Mouse (Mus musculus): Measurements from ENCODE around the gene Map1b. TPM values are rescaled to one million over a fixed set of nuclear protein-coding genes. Genes with fewer than 3 reads are reported as not detected.

The Map1b gene
- polyA plus RNA-seq, 1 experiment from 2014 or later = 55.1 TPM

GRCm38 (mm10) chr13:99442434-99443249 lies 73.7 kb downstream of the Map1b start:
- no peak overlapping the region for H3K4me2 ChIP-seq (replicated peaks; ENCODE audit: low read depth, low read length)
- peaks cover 10% of the 10 kb centered on the region for H3K4me1 ChIP-seq (ENCODE audit: control insufficient read depth, insufficient read depth, low read length)
- no peak overlapping the region for H3K9ac ChIP-seq (ENCODE audit: low read depth, low read length)
- peaks cover 4% of the 10 kb centered on the region; the same call in 1 of the 2 replicates for H3K36me3 ChIP-seq (ENCODE audit: control insufficient read depth, insufficient read depth, low read length)
- 85% methylated on average over 12 of the region's 12 CpGs for WGBS
- no peak overlapping the region for H3K4me3 ChIP-seq (ENCODE audit: low read length)
- no peak for ATAC-seq (ENCODE audit: low FRiP score, low TSS enrichment)
- no peaks in the 10 kb centered on the region for H3K27me3 ChIP-seq (ENCODE audit: control insufficient read depth, insufficient read depth, low read length)
- H3K9me3 ChIP-seq (ENCODE audit: control insufficient read depth, low read length) = no peaks in the 10 kb centered on the region
- H3K27ac ChIP-seq (ENCODE audit: low read depth, low read length) = no peak overlapping the region

- no peak for ATAC-seq (ENCODE audit: low FRiP score, low TSS enrichment)
- no peak overlapping the region for H3K4me3 ChIP-seq (ENCODE audit: low read length)
- 56% methylated on average over 18 of the region's 18 CpGs for WGBS
- no peak overlapping the region for H3K27ac ChIP-seq (ENCODE audit: low read depth, low read length)
- no peaks in the 10 kb centered on the region for H3K27me3 ChIP-seq (ENCODE audit: control insufficient read depth, insufficient read depth, low read length)
- H3K36me3 ChIP-seq (ENCODE audit: control insufficient read depth, insufficient read depth, low read length) = peaks cover 4% of the 10 kb centered on the region; the same call in 1 of the 2 replicates
- no peak overlapping the region for H3K9ac ChIP-seq (ENCODE audit: low read depth, low read length)
- peaks cover 10% of the 10 kb centered on the region for H3K4me1 ChIP-seq (ENCODE audit: control insufficient read depth, insufficient read depth, low read length)
- no peaks in the 10 kb centered on the region for H3K9me3 ChIP-seq (ENCODE audit: control insufficient read depth, low read length)
- H3K4me2 ChIP-seq (replicated peaks; ENCODE audit: low read depth, low read length) = no peak overlapping the region
Measured at GRCm38 (mm10) chr13:99441700-99442433, 74.5 kb downstream of the Map1b start.

- ATAC-seq (ENCODE audit: low FRiP score, low TSS enrichment) = no peak
- Histone ChIP-seq H3K9me3 (ENCODE audit: control insufficient read depth, low read length) (no peaks in the 10 kb centered on the region), H3K4me2 (replicated peaks; ENCODE audit: low read depth, low read length) (no peak overlapping the region), H3K4me3 (ENCODE audit: low read length) (no peak overlapping the region), H3K27ac (ENCODE audit: low read depth, low read length) (no peak overlapping the region), H3K9ac (ENCODE audit: low read depth, low read length) (no peak overlapping the region), H3K36me3 (ENCODE audit: control insufficient read depth, insufficient read depth, low read length) (peaks cover 4% of the 10 kb centered on the region; the same call in 1 of the 2 replicates), H3K4me1 (ENCODE audit: control insufficient read depth, insufficient read depth, low read length) (peaks cover 10% of the 10 kb centered on the region), H3K27me3 (ENCODE audit: control insufficient read depth, insufficient read depth, low read length) (no peaks in the 10 kb centered on the region)
- 86% methylated on average over 2 of the region's 2 CpGs for WGBS
Measured at GRCm38 (mm10) chr13:99440228-99440627, 76.1 kb downstream of the Map1b start.

- H3K27ac ChIP-seq (ENCODE audit: low read depth, low read length) = no peak overlapping the region
- H3K4me2 ChIP-seq (replicated peaks; ENCODE audit: low read depth, low read length) = no peak overlapping the region
- no peak for ATAC-seq (ENCODE audit: low FRiP score, low TSS enrichment)
- 91% methylated on average over 5 of the region's 5 CpGs for WGBS
- no peaks in the 10 kb centered on the region for H3K27me3 ChIP-seq (ENCODE audit: control insufficient read depth, insufficient read depth, low read length)
- H3K9ac ChIP-seq (ENCODE audit: low read depth, low read length) = no peak overlapping the region
- no peaks in the 10 kb centered on the region for H3K9me3 ChIP-seq (ENCODE audit: control insufficient read depth, low read length)
- H3K4me3 ChIP-seq (ENCODE audit: low read length) = no peak overlapping the region
- H3K36me3 ChIP-seq (ENCODE audit: control insufficient read depth, insufficient read depth, low read length) = peaks cover 4% of the 10 kb centered on the region; the same call in 1 of the 2 replicates
- peaks cover 2% of the 10 kb centered on the region for H3K4me1 ChIP-seq (ENCODE audit: control insufficient read depth, insufficient read depth, low read length)
Measured at GRCm38 (mm10) chr13:99439357-99439756, 77.0 kb downstream of the Map1b start.

- Histone ChIP-seq H3K4me1 (ENCODE audit: control insufficient read depth, insufficient read depth, low read length) (no peaks in the 10 kb centered on the region; the same call in 1 of the 2 replicates), H3K27me3 (ENCODE audit: control insufficient read depth, insufficient read depth, low read length) (no peaks in the 10 kb centered on the region), H3K36me3 (ENCODE audit: control insufficient read depth, insufficient read depth, low read length) (peaks cover 11% of the 10 kb centered on the region; the same call in 1 of the 2 replicates), H3K9ac (ENCODE audit: low read depth, low read length) (no peak overlapping the region), H3K4me3 (ENCODE audit: low read length) (no peak overlapping the region), H3K9me3 (ENCODE audit: control insufficient read depth, low read length) (no peaks in the 10 kb centered on the region), H3K27ac (ENCODE audit: low read depth, low read length) (no peak overlapping the region), H3K4me2 (replicated peaks; ENCODE audit: low read depth, low read length) (no peak overlapping the region)
- no peak for ATAC-seq (ENCODE audit: low FRiP score, low TSS enrichment)
Measured at GRCm38 (mm10) chr13:99437051-99437450, 79.3 kb downstream of the Map1b start.

- Histone ChIP-seq H3K4me2 (replicated peaks; ENCODE audit: low read depth, low read length) (no peak overlapping the region), H3K36me3 (ENCODE audit: control insufficient read depth, insufficient read depth, low read length) (peaks cover 13% of the 10 kb centered on the region; the same call in 1 of the 2 replicates), H3K9ac (ENCODE audit: low read depth, low read length) (no peak overlapping the region), H3K4me1 (ENCODE audit: control insufficient read depth, insufficient read depth, low read length) (no peaks in the 10 kb centered on the region), H3K9me3 (ENCODE audit: control insufficient read depth, low read length) (no peaks in the 10 kb centered on the region), H3K27ac (ENCODE audit: low read depth, low read length) (no peak overlapping the region), H3K27me3 (ENCODE audit: control insufficient read depth, insufficient read depth, low read length) (no peaks in the 10 kb centered on the region), H3K4me3 (ENCODE audit: low read length) (no peak overlapping the region)
- WGBS = 93% methylated on average over 9 of the region's 9 CpGs
- ATAC-seq (ENCODE audit: low FRiP score, low TSS enrichment) = no peak
Measured at GRCm38 (mm10) chr13:99434494-99434893, 81.8 kb downstream of the Map1b start.

- Histone ChIP-seq H3K36me3 (ENCODE audit: control insufficient read depth, insufficient read depth, low read length) (peaks cover 13% of the 10 kb centered on the region; the same call in 1 of the 2 replicates), H3K4me3 (ENCODE audit: low read length) (no peak overlapping the region), H3K27me3 (ENCODE audit: control insufficient read depth, insufficient read depth, low read length) (no peaks in the 10 kb centered on the region), H3K27ac (ENCODE audit: low read depth, low read length) (no peak overlapping the region), H3K4me1 (ENCODE audit: control insufficient read depth, insufficient read depth, low read length) (no peaks in the 10 kb centered on the region), H3K9ac (ENCODE audit: low read depth, low read length) (no peak overlapping the region), H3K4me2 (replicated peaks; ENCODE audit: low read depth, low read length) (no peak overlapping the region), H3K9me3 (ENCODE audit: control insufficient read depth, low read length) (no peaks in the 10 kb centered on the region)
- 95% methylated on average over 29 of the region's 29 CpGs for WGBS
- ATAC-seq (ENCODE audit: low FRiP score, low TSS enrichment) = no peak
Measured at GRCm38 (mm10) chr13:99433068-99434008, 83.0 kb downstream of the Map1b start.

GRCm38 (mm10) chr13:99423581-99423980 lies 92.8 kb downstream of the Map1b start:
- H3K4me2 ChIP-seq (replicated peaks; ENCODE audit: low read depth, low read length) = no peak overlapping the region
- no peak overlapping the region for H3K4me3 ChIP-seq (ENCODE audit: low read length)
- H3K9ac ChIP-seq (ENCODE audit: low read depth, low read length) = no peak overlapping the region
- no peaks in the 10 kb centered on the region for H3K9me3 ChIP-seq (ENCODE audit: control insufficient read depth, low read length)
- peaks cover 4% of the 10 kb centered on the region; the same call in 1 of the 2 replicates for H3K36me3 ChIP-seq (ENCODE audit: control insufficient read depth, insufficient read depth, low read length)
- ATAC-seq (ENCODE audit: low FRiP score, low TSS enrichment) = peak; percentile 68; the same call in 1 of the 2 replicates
- 0 out of 2 replicates have a peak, but pooled peaks cover 4% of the 10 kb centered on the region for H3K4me1 ChIP-seq (ENCODE audit: control insufficient read depth, insufficient read depth, low read length)
- no peaks in the 10 kb centered on the region for H3K27me3 ChIP-seq (ENCODE audit: control insufficient read depth, insufficient read depth, low read length)
- no peak overlapping the region for H3K27ac ChIP-seq (ENCODE audit: low read depth, low read length)
- WGBS = 32% methylated on average over 13 of the region's 13 CpGs
